Mouse (Mus musculus) heart, adult 2 months (tissue): Measurements from ENCODE around the gene Gm10717. TPM values are rescaled to one million over a fixed set of nuclear protein-coding genes. Genes with fewer than 3 reads are reported as not detected.
"Not testable (repeated sequence)": the region's sequence is repeated elsewhere in the genome, so short reads cannot be mapped to it uniquely, and the experiment has no call there.

Experiments used
- DNase-seq, 2 experiments: peaks; one replicate each; pipeline ENCODE4 v3.0.0; 2021
- H3K27ac ChIP-seq: fragments of 200-600 bp; 2 replicates; pipeline ENCODE4 v1.8.1; 2022
- H3K27me3 ChIP-seq: fragments of 200-500 bp; 2 replicates; pipeline ENCODE4 v1.6.1; 2012; ENCODE audit warnings: mild to moderate bottlenecking, low read length, inconsistent platforms, mixed read lengths; ENCODE audit not compliant: control insufficient read depth, insufficient read depth
- H3K36me3 ChIP-seq: fragments of 200-500 bp; 2 replicates; pipeline ENCODE4 v1.6.1; 2012; ENCODE audit warnings: low read length, inconsistent platforms; ENCODE audit not compliant: control insufficient read depth, insufficient read depth
- H3K4me1 ChIP-seq: fragments of 200-500 bp; 2 replicates; pipeline ENCODE4 v1.6.1; 2011; ENCODE audit warnings: low read length; ENCODE audit not compliant: control insufficient read depth, insufficient read depth
- H3K4me3 ChIP-seq: fragments of 200-600 bp; 2 replicates; pipeline ENCODE4 v1.8.1; 2022
- H3K79me2 ChIP-seq: fragments of 200-500 bp; replicated peaks from 2 replicates; pipeline ENCODE4 v1.6.1; 2012; ENCODE audit warnings: mild to moderate bottlenecking, inconsistent platforms, low read length, moderate library complexity, mixed read lengths; ENCODE audit not compliant: control insufficient read depth, insufficient read depth
- H3K9ac ChIP-seq: fragments of 200-500 bp; 2 replicates; pipeline ENCODE4 v1.6.1; 2012; ENCODE audit warnings: low read depth, mild to moderate bottlenecking, control low read depth, inconsistent platforms, low read length, mixed read lengths
- WGBS: fragments of 180-500 bp; shearing (Covaris S2); methylation state at CpG from one replicate; pipeline ENCODE4 v1.1.7; 2018; 5-methylcytosine and 5-hydroxymethylcytosine counted together
- intact Hi-C: fragments of 180-260 bp; cut with DNase I; formaldehyde crosslinking; loops from one replicate; pipeline ENCODE4 v1.15.1; 2025
- microRNA-seq, 2 experiments: library from miRNA; unstranded; fragments of <30 nt; microRNA quantifications; one replicate each; pipeline ENCODE4 v1.2.0; 2021
- polyA plus RNA-seq: library from polyadenylated mRNA; depleted of rRNA; stranded (reverse); fragments of >200 nt; gene quantifications from 2 replicates; pipeline ENCODE4 v1.2.3, GENCODE M21; 2012; rRNA removed
- total RNA-seq, 2 experiments: library from RNA; stranded (reverse); gene quantifications; 2 replicates each; pipeline ENCODE4 v1.2.3; 2021

Gm10717 gene
- total and polyA plus RNA-seq, 3 experiments, result 0.39 TPM; not detected in 2

DNA sequence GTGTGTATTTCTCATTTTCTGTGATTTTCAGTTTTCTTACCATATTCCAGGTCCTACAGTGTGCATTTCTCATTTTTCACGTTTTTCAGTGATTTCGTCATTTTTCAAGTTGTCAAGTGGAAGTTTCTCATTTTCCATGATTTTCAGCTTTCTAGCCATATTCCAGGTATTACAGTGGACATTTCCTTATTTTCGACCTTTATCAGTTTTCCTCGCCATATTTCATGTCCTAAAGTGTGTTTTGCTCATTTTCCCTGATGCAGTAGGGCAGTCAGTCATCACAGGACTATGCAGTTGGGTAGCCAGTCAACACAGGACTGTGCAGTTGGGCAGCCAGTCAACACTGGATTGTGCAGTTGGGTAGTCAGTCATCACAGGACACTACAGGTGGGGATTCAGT, 12.9 kb downstream of the Gm10717 start:
- H3K9ac ChIP-seq, H3K4me3 ChIP-seq, H3K36me3 ChIP-seq, DNase-seq, H3K27me3 ChIP-seq, H3K4me1 ChIP-seq, H3K27ac ChIP-seq, intact Hi-C loops, H3K79me2 ChIP-seq: not testable (repeated sequence)
- WGBS, result 65% methylated on average over 4 of the region's 4 CpGs

Small RNA genes within 50 kb of the gene (microRNA-seq; reads per million reads assigned to microRNA genes)
- gene Mir101c, result 0 reads per million in 2 experiments

Other genes starting within 250 kb of the Gm10717 start
- gene Gm10722, start 24.5 kb upstream of the Gm10717 start, total RNA-seq, result not detected
- gene Gm10722, start 24.5 kb upstream of the Gm10717 start, polyA plus RNA-seq, result not detected in 2 replicates
- not detected for gene Gm11168, start 22.1 kb upstream of the Gm10717 start, total RNA-seq
- not detected in 2 replicates for gene Gm11168, start 22.1 kb upstream of the Gm10717 start, polyA plus RNA-seq
- under 1 TPM in 1 of 2 experiments, not detected in 1; 0.63 TPM for gene Gm10721, start 12.3 kb upstream of the Gm10717 start, total RNA-seq
- not detected in 2 replicates for gene Gm10721, start 12.3 kb upstream of the Gm10717 start, polyA plus RNA-seq
- gene Gm10720, start 9.8 kb upstream of the Gm10717 start, total RNA-seq, result not detected
- not detected in 2 replicates for gene Gm10720, start 9.8 kb upstream of the Gm10717 start, polyA plus RNA-seq
- not detected for gene Gm10719, start 8.0 kb upstream of the Gm10717 start, total RNA-seq
- not detected in 2 replicates for gene Gm10719, start 8.0 kb upstream of the Gm10717 start, polyA plus RNA-seq
- under 1 TPM; 0.60 to 0.75 TPM for gene Gm10718, start 1.9 kb upstream of the Gm10717 start, total RNA-seq
- not detected in 2 replicates for gene Gm10718, start 1.9 kb upstream of the Gm10717 start, polyA plus RNA-seq
- not detected for gene Gm17535, start 9.2 kb downstream of the Gm10717 start, total RNA-seq
- not detected in 2 replicates for gene Gm17535, start 9.2 kb downstream of the Gm10717 start, polyA plus RNA-seq
- not detected for gene Gm10715, start 11.5 kb downstream of the Gm10717 start, total RNA-seq
- not detected in 2 replicates for gene Gm10715, start 11.5 kb downstream of the Gm10717 start, polyA plus RNA-seq